Mouse (Mus musculus) kidney, adult 2 months (tissue): Measurements from ENCODE around the gene Rnase11.

ENCODE experiments used
- CTCF ChIP-seq: fragments of 200-500 bp; conservative IDR thresholded peaks from 2 replicates; pipeline ENCODE4 v1.5.1; 2011; ENCODE audit warnings: low read depth, mild to moderate bottlenecking, control low read depth, low read length, moderate library complexity, mixed read lengths; ENCODE audit not compliant: insufficient read depth, insufficient read length
- POLR2A ChIP-seq: fragments of 200-500 bp; IDR thresholded peaks from one replicate; pipeline ENCODE4 v1.6.1; 2011; ENCODE audit warnings: low read depth, low read length, control low read depth

GRCm38 (mm10) chr14:51041769-51042168, 8.2 kb downstream of the Rnase11 start, which contains the start of gene Rnase9:
- TF ChIP-seq CTCF = no peak
- no peak for TF ChIP-seq POLR2A
